Mouse (Mus musculus): ENCODE results near the gene Camkmt.

The Camkmt gene

DNA sequence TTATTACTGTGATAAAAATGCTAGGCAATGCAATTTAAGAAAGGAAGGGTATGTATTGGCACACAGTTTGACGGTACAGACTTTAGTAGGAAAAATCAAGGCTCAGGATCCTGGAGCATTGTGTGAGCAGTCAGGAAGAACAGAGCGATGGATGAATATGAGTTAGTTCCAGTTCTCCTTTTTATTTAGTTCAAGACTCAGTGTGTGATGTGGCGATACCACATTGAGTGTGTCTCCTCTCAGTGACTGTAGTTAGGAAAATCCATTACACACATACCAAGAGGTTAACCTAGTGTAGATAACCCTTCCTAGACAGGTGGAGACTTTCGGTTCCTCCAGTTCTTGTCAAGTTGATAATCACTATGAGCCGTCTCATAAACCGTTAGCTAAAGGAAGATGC is 1.4 kb downstream of the Camkmt start:
- no peak for DNase-seq

DNA sequence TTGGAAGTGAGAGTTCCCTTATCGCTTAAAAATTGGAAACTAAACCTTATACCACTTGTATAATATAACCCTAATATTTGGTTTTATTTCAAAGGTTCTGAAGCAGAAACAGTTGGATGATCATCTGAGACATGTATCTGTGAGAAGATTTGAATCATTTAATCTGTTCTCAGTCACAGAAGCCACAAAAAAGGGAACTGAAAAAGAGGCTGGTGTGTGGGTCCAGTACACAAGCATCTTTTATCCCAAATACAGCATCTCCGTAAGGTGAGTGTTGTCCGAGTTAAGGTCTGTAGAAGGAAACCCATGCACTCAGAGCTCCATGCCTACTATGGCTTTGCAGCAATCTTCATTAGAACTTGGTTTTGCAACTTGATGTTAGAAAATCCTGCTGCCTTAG is 6.0 kb downstream of the Camkmt start:
- no peak for DNase-seq

- DNase-seq: no peak
Measured at GRCm38 (mm10) chr17:85098677-85099323, 8.4 kb downstream of the Camkmt start.

GRCm38 (mm10) chr17:85100232-85100631 is 9.9 kb downstream of the Camkmt start:
- no peak for DNase-seq

DNA sequence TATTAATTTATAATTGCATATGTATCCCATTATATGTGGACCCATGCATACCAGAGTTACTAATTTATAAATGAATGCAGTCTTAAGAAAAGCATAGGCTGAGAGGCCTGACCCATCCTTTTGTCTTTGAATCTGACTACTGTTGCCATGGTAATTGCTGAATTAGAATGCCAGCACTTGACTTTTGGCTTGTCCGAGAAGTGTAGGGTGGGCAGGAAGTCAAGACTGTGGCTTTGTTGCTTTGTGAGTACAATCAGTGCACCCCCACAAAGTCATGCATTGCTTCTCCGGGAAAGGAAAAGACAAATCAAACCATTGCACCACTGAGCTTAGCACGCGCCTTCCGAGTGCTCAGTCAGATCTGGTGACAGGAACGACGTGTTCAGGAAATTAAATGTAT is 11.4 kb downstream of the Camkmt start:
- no peak for DNase-seq

- DNase-seq: no peak
Measured at GRCm38 (mm10) chr17:85103310-85103709, 13.0 kb downstream of the Camkmt start.

DNA sequence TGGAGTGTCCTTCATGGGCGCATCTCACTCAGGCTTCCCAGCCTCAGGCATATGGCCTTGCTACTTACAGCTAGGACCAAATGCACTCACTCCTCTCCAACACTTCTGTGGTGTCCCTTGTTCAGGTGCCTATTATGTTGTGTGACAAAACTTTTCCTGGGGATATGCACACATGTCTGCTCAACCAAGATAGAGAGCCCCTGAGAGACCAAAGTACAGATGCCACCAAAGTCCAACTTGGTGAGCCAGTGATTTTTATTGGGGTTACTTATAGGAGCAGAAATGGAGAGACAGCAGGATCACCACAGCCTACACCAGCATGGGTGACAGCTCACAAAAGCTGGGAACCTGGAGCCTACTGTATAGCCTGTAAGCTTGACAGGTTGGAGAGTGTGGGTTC is 20.3 kb downstream of the Camkmt start:
- no peak for DNase-seq

DNA sequence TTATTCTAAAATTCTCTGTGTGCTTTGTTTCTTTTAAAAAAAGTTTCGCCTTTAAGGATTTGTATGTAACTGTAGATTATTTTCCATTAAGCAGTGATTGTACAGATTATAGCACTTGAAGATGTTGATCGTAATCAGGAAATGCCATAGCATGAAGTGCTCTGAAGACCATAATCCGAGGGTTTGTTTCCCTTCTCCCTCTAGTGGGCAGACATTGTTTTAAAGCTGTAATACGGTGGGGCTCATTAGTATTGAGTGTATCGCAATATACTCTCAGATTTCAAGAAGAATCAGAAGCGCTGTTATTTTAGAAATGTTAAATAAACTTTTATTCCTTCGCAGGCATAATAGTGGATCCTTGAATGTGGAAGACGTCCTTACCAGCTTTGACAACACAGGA is 23.1 kb downstream of the Camkmt start:
- DNase-seq: no peak

- DNase-seq: peak; percentile 67
Measured at GRCm38 (mm10) chr17:85116643-85117042, 26.3 kb downstream of the Camkmt start.

- DNase-seq: no peak
Measured at GRCm38 (mm10) chr17:85138393-85138792, 48.0 kb downstream of the Camkmt start.

DNA sequence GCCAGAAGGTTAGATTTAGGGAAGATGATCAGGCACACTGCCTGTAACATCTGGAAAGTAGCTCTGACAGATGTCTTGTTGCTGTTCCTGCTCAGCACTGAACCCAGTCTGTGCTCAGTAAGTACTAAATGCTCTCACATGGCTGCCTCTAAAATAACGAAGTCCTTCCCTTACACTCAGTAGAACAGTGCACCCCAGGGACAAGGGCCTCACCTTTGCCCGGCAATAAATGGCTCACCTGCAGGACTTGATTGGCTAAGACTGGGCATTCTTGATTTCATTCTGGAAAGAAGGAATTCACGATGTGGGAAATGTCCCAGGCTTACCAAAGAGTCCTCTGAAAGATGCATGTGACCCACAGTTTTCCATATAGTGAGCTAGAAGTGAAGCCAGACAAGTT is 51.3 kb downstream of the Camkmt start:
- no peak for DNase-seq

DNA sequence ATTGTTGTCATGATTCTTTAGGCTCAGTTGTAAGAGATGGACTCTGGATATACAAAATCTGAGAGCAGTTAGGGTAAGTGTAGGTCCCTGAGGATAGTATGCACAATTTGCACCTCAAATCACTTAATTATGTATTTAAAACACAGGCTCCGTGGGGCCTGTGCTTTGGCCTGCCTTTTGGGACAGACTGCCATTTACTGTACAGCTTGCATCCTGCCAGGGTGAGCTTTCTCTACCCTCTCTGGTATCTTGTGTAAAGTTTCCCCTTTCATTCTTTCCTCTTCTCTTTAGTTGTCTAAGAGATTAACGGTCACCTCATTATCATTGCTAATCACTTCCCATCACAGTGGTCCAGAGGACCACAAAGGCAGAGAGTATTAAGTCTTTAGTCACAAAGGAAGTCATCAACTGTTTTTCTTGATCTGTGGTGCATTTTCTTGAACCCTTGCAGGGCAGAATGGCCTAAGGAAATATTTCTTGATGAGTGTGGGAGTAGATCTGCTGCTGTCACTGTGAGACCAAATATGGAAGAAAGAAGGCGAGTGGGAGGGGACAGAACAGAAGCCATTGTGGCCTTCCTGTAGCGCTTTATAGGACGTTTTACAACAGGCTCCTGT is 52.3 kb downstream of the Camkmt start:
- no peak for DNase-seq

DNA sequence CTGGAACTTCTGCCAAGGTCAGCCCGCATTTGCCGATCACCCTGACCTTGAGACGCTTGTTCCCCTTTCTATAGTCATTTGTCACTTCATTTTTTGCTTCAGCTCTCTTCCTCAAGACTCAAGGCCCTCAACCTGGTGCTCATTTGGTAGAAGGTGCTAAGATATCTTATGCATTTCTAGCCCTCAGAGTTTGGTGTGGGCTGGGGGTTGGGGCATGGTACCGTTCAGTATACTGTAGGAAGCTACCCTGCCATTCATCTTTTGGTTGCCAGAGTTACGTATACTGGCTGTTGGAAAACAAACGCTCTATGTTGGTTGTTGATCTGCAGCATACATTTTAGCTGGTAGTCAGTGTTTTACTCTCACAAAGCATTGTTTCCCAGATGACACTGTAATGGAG is 53.8 kb downstream of the Camkmt start:
- DNase-seq: no peak

GRCm38 (mm10) chr17:85148348-85148747 is 58.0 kb downstream of the Camkmt start:
- DNase-seq: no peak

GRCm38 (mm10) chr17:85149211-85149738 is 58.9 kb downstream of the Camkmt start:
- no peak for DNase-seq

DNA sequence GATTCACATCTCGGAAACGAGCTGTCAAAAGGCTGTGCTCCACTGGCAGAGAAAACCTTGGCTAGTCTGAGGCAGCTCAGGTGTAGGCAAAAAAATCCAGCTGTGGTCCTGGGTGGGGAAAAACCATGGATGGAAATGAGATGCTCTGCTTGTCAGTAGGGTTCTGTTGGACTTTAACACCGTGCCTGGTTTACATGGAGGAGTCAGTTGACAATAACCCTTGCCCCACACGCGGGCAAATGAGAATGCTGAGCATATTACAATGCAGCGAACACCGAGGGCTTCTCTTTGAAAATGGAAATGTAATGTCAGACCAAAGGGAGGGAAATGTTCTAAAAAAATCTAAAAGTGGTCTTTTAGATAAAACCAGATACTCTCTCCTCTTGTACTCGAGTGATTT is 60.9 kb downstream of the Camkmt start:
- DNase-seq: no peak

DNA sequence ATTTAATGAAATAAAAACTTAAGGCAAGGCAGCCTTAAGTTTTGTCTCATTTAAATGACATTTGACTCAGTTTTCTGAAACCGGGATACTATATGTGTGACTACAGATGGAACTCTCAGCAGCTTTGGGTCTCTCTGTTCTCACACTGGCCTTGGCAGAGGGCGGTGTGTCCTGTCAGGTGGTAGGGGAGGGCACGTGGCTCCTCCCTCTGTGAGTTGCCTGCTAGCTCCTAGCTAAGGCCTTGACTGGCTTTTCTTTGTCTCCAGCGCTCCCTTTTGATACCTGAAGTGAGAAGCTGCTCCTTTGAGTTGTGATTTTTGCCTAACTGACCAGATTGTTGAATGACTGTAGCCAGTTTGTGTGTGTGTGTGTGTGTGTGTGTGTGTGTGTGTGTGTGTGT is 67.8 kb downstream of the Camkmt start:
- DNase-seq: no peak

DNA sequence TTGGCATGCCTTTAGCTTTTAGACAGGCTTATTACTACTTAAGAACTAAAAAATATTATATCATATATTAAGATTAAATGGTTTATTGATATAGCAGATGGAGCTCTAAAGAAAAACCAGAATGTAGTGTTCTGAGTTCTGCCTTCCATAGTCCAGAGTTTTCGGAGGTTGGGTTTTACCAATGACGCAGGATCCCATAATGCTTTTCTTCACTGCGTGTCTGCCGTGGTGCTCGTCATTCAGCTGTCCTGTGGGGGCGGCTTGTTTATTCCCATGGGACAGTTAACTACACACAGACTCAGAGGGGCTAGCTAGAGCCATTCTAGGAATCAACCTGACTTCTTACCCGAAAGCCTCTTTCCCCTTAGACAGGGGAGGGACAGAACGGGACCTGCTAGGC is 69.2 kb downstream of the Camkmt start:
- no peak for DNase-seq

DNA sequence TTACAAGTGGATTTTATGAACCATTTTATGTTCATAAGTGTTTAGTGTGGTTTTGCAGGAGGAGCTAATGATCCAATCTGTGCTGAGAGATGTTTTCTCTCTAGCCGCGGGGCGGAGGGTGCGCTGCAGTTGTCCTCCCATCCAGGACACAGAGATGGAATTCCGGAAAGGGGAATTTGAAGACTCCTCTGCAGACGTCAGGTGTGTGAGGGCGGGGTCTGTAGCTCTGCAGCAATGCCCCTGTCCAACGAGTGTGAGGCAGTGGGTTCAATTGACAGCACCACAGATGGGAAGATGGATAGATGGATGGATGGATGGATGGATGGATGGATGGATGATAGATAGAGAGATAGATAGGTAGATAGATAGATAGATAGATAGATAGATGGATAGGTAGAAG is 70.4 kb downstream of the Camkmt start:
- no peak for DNase-seq

GRCm38 (mm10) chr17:85162569-85163271 is 72.4 kb downstream of the Camkmt start:
- no peak for DNase-seq

GRCm38 (mm10) chr17:85163272-85163610 is 72.9 kb downstream of the Camkmt start:
- DNase-seq: no peak

- no peak for DNase-seq
Measured at GRCm38 (mm10) chr17:85168761-85169160, 78.4 kb downstream of the Camkmt start.

DNA sequence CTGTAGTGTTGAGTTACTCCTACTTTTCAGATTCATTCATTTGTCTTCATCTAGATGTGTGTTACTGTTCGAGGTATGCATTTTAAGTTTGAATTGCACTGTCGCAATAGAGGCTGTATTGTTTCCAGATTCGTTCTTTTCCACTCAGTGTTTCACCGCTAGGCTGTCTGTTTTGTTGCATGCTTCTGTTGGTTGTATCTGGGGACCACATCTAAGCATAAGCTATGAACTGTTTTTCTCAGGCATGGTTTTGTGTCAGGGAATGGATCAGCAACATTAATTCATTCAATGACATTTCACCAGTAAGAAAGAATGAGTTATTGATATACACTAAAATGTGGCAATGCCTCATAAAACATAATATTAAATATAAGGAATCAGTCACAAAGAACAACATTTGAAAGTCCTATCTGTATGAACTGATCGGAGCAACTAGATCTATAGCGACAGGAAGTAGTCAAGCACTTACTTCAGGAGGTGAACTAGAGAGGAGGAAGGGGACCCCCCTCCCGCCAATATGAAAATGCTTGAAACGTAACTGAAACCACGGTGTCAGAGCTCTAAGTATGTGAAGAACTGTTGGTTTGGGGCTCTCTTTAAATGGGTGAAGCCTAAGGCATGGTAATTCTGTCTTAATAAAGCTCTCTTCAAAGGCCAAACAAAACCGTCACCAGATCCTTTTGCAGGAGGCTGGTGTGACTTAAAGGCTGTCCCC is 80.3 kb downstream of the Camkmt start:
- DNase-seq: no peak

GRCm38 (mm10) chr17:85171951-85172350 is 81.6 kb downstream of the Camkmt start:
- no peak for DNase-seq
